Mouse (Mus musculus): Measurements from ENCODE around the gene Ywhab. TPM values are rescaled to one million over a fixed set of nuclear protein-coding genes. Genes with fewer than 3 reads are reported as not detected.

The Ywhab gene
- polyA plus RNA-seq, 1 experiment: 250 TPM

- 30% methylated on average over 5 of the region's 5 CpGs for WGBS
- H3K4me3 ChIP-seq (replicated peaks; ENCODE audit: insufficient read depth, low read depth, low read length): no peak overlapping the region
- no peaks in the 10 kb centered on the region for H3K27me3 ChIP-seq (ENCODE audit: control insufficient read depth, insufficient read depth, low read length)
- DNase-seq: no peak
- no peak for TF ChIP-seq CTCF (IDR thresholded peaks at IDR 0.05; ENCODE audit: borderline replicate concordance, insufficient read depth, low read depth, low read length)
- TF ChIP-seq POLR2A (IDR thresholded peaks at IDR 0.05; ENCODE audit: borderline replicate concordance, insufficient read depth, low read length): no peak
- peaks cover 7% of the 10 kb centered on the region; the same call in 1 of the 2 replicates for H3K4me1 ChIP-seq (ENCODE audit: control insufficient read depth, insufficient read depth, low read length)
- no peak overlapping the region for H3K27ac ChIP-seq (ENCODE audit: insufficient read depth, low read length)
Measured at GRCm38 (mm10) chr2:163996899-163997298, 2.1 kb downstream of the Ywhab start.

GRCm38 (mm10) chr2:163998981-163999380 lies 4.2 kb downstream of the Ywhab start:
- TF ChIP-seq POLR2A (IDR thresholded peaks at IDR 0.05; ENCODE audit: borderline replicate concordance, insufficient read depth, low read length) (no peak), CTCF (IDR thresholded peaks at IDR 0.05; ENCODE audit: borderline replicate concordance, insufficient read depth, low read depth, low read length) (no peak)
- peaks cover 13% of the 10 kb centered on the region for H3K4me1 ChIP-seq (ENCODE audit: control insufficient read depth, insufficient read depth, low read length)
- WGBS: 88% methylated on average over 6 of the region's 6 CpGs
- no peaks in the 10 kb centered on the region for H3K27me3 ChIP-seq (ENCODE audit: control insufficient read depth, insufficient read depth, low read length)
- no peak for DNase-seq
- no peak overlapping the region for H3K4me3 ChIP-seq (replicated peaks; ENCODE audit: insufficient read depth, low read depth, low read length)
- no peak overlapping the region for H3K27ac ChIP-seq (ENCODE audit: insufficient read depth, low read length)

- no peaks in the 10 kb centered on the region for H3K27me3 ChIP-seq (ENCODE audit: control insufficient read depth, insufficient read depth, low read length)
- TF ChIP-seq CTCF (IDR thresholded peaks at IDR 0.05; ENCODE audit: borderline replicate concordance, insufficient read depth, low read depth, low read length) (no peak), POLR2A (IDR thresholded peaks at IDR 0.05; ENCODE audit: borderline replicate concordance, insufficient read depth, low read length) (no peak)
- H3K27ac ChIP-seq (ENCODE audit: insufficient read depth, low read length): no peak overlapping the region
- no peak overlapping the region for H3K4me3 ChIP-seq (replicated peaks; ENCODE audit: insufficient read depth, low read depth, low read length)
- H3K4me1 ChIP-seq (ENCODE audit: control insufficient read depth, insufficient read depth, low read length): peaks cover 13% of the 10 kb centered on the region
- no peak for DNase-seq
- WGBS: 73% methylated on average over 3 of the region's 3 CpGs
Measured at GRCm38 (mm10) chr2:164002637-164003036, 7.9 kb downstream of the Ywhab start.

GRCm38 (mm10) chr2:164004503-164004902 lies 9.7 kb downstream of the Ywhab start:
- no peak overlapping the region for H3K4me3 ChIP-seq (replicated peaks; ENCODE audit: insufficient read depth, low read depth, low read length)
- TF ChIP-seq CTCF (IDR thresholded peaks at IDR 0.05; ENCODE audit: borderline replicate concordance, insufficient read depth, low read depth, low read length): no peak
- TF ChIP-seq POLR2A (IDR thresholded peaks at IDR 0.05; ENCODE audit: borderline replicate concordance, insufficient read depth, low read length): no peak
- H3K27me3 ChIP-seq (ENCODE audit: control insufficient read depth, insufficient read depth, low read length): no peaks in the 10 kb centered on the region
- DNase-seq: no peak
- peaks cover 9% of the 10 kb centered on the region for H3K4me1 ChIP-seq (ENCODE audit: control insufficient read depth, insufficient read depth, low read length)
- no peak overlapping the region for H3K27ac ChIP-seq (ENCODE audit: insufficient read depth, low read length)
- 71% methylated on average over 5 of the region's 5 CpGs for WGBS

GRCm38 (mm10) chr2:164006932-164007331 lies 12.2 kb downstream of the Ywhab start:
- TF ChIP-seq POLR2A (IDR thresholded peaks at IDR 0.05; ENCODE audit: borderline replicate concordance, insufficient read depth, low read length): no peak
- no peak for TF ChIP-seq CTCF (IDR thresholded peaks at IDR 0.05; ENCODE audit: borderline replicate concordance, insufficient read depth, low read depth, low read length)
- Histone ChIP-seq H3K27ac (ENCODE audit: insufficient read depth, low read length) (no peak overlapping the region), H3K27me3 (ENCODE audit: control insufficient read depth, insufficient read depth, low read length) (no peaks in the 10 kb centered on the region), H3K4me3 (replicated peaks; ENCODE audit: insufficient read depth, low read depth, low read length) (no peak overlapping the region), H3K4me1 (ENCODE audit: control insufficient read depth, insufficient read depth, low read length) (peaks cover 19% of the 10 kb centered on the region)
- 88% methylated on average over 10 of the region's 10 CpGs for WGBS
- no peak for DNase-seq

- Histone ChIP-seq H3K27me3 (ENCODE audit: control insufficient read depth, insufficient read depth, low read length) (no peaks in the 10 kb centered on the region), H3K4me3 (replicated peaks; ENCODE audit: insufficient read depth, low read depth, low read length) (no peak overlapping the region), H3K4me1 (ENCODE audit: control insufficient read depth, insufficient read depth, low read length) (peaks cover 19% of the 10 kb centered on the region), H3K27ac (ENCODE audit: insufficient read depth, low read length) (no peak overlapping the region; the same call in 1 of the 2 replicates)
- WGBS: 84% methylated on average over 8 of the region's 8 CpGs
- no peak for DNase-seq
- no peak for TF ChIP-seq CTCF (IDR thresholded peaks at IDR 0.05; ENCODE audit: borderline replicate concordance, insufficient read depth, low read depth, low read length)
- no peak for TF ChIP-seq POLR2A (IDR thresholded peaks at IDR 0.05; ENCODE audit: borderline replicate concordance, insufficient read depth, low read length)
Measured at GRCm38 (mm10) chr2:164007547-164007946, 12.8 kb downstream of the Ywhab start.

GRCm38 (mm10) chr2:164007987-164008545 lies 13.3 kb downstream of the Ywhab start:
- WGBS: 56% methylated on average over 2 of the region's 2 CpGs
- no peaks in the 10 kb centered on the region for H3K27me3 ChIP-seq (ENCODE audit: control insufficient read depth, insufficient read depth, low read length)
- H3K4me3 ChIP-seq (replicated peaks; ENCODE audit: insufficient read depth, low read depth, low read length): no peak overlapping the region
- no peak overlapping the region; the same call in 1 of the 2 replicates for H3K27ac ChIP-seq (ENCODE audit: insufficient read depth, low read length)
- no peak for DNase-seq
- TF ChIP-seq CTCF (IDR thresholded peaks at IDR 0.05; ENCODE audit: borderline replicate concordance, insufficient read depth, low read depth, low read length) (no peak), POLR2A (IDR thresholded peaks at IDR 0.05; ENCODE audit: borderline replicate concordance, insufficient read depth, low read length) (no peak)
- H3K4me1 ChIP-seq (ENCODE audit: control insufficient read depth, insufficient read depth, low read length): peaks cover 15% of the 10 kb centered on the region

GRCm38 (mm10) chr2:164009227-164009626 lies 14.5 kb downstream of the Ywhab start:
- no peak overlapping the region for H3K4me3 ChIP-seq (replicated peaks; ENCODE audit: insufficient read depth, low read depth, low read length)
- peaks cover 13% of the 10 kb centered on the region for H3K4me1 ChIP-seq (ENCODE audit: control insufficient read depth, insufficient read depth, low read length)
- no peak overlapping the region for H3K27ac ChIP-seq (ENCODE audit: insufficient read depth, low read length)
- H3K27me3 ChIP-seq (ENCODE audit: control insufficient read depth, insufficient read depth, low read length): no peaks in the 10 kb centered on the region
- DNase-seq: peak in 1 of 2 experiments; percentile 12
- TF ChIP-seq CTCF (IDR thresholded peaks at IDR 0.05; ENCODE audit: borderline replicate concordance, insufficient read depth, low read depth, low read length): no peak
- no peak for TF ChIP-seq POLR2A (IDR thresholded peaks at IDR 0.05; ENCODE audit: borderline replicate concordance, insufficient read depth, low read length)
- WGBS: 84% methylated on average over 6 of the region's 6 CpGs

Data from cerebellum, adult 2 months (tissue).